Mouse (Mus musculus) limb, embryonic 15.5 days (tissue): ENCODE data around the gene Trub1. TPM values are rescaled to one million over a fixed set of nuclear protein-coding genes. Genes with fewer than 3 reads are reported as not detected.

Experiments
- ATAC-seq: fragments of 200-750 bp; cut with Nextera tagmentation; 2 replicates; pipeline ENCODE4 v1.8.0; 2017; ENCODE audit warnings: low read depth, moderate TSS enrichment; ENCODE audit not compliant: insufficient number of reproducible peaks, low FRiP score, low TSS enrichment
- H3K27ac ChIP-seq: fragments of 300-500 bp; sonication (generic); 2 replicates; pipeline ENCODE4 v1.5.1; 2015; ENCODE audit warnings: moderate library complexity, mild to moderate bottlenecking, inconsistent platforms
- H3K27me3 ChIP-seq: fragments of 300-500 bp; sonication (generic); 2 replicates; pipeline ENCODE4 v1.6.1; 2015; ENCODE audit warnings: inconsistent platforms
- H3K36me3 ChIP-seq: fragments of 300-500 bp; sonication (generic); 2 replicates; pipeline ENCODE4 v1.6.1; 2015; ENCODE audit warnings: inconsistent platforms
- H3K4me1 ChIP-seq: fragments of 300-500 bp; sonication (generic); 2 replicates; pipeline ENCODE4 v1.6.1; 2015; ENCODE audit warnings: inconsistent platforms
- H3K4me2 ChIP-seq: fragments of 300-500 bp; sonication (generic); 2 replicates; pipeline ENCODE4 v1.6.1; 2015; ENCODE audit warnings: mild to moderate bottlenecking, inconsistent platforms
- H3K4me3 ChIP-seq: fragments of 300-500 bp; sonication (generic); 2 replicates; pipeline ENCODE4 v1.5.1; 2015; ENCODE audit warnings: mild to moderate bottlenecking, inconsistent platforms
- H3K9ac ChIP-seq: fragments of 300-500 bp; sonication (generic); 2 replicates; pipeline ENCODE4 v1.6.1; 2015; ENCODE audit warnings: inconsistent platforms
- H3K9me3 ChIP-seq: fragments of 300-500 bp; sonication (generic); 2 replicates; pipeline ENCODE4 v1.6.1; 2016; ENCODE audit warnings: inconsistent platforms
- WGBS: fragments of 180-500 bp; shearing (Covaris S2); methylation state at CpG from one replicate; pipeline ENCODE4 v1.1.7; 2015; 5-methylcytosine and 5-hydroxymethylcytosine counted together
- polyA plus RNA-seq: library from polyadenylated mRNA; unstranded; fragments of >200 nt; fragmentation: Nextera tagmentation; extraction: Ambion mirVana; gene quantifications from 2 replicates; pipeline ENCODE4 v1.2.1, GENCODE M21; 2015

Gene Trub1
- polyA plus RNA-seq, 1 experiment from 2014 or later: 24.0 TPM

DNA sequence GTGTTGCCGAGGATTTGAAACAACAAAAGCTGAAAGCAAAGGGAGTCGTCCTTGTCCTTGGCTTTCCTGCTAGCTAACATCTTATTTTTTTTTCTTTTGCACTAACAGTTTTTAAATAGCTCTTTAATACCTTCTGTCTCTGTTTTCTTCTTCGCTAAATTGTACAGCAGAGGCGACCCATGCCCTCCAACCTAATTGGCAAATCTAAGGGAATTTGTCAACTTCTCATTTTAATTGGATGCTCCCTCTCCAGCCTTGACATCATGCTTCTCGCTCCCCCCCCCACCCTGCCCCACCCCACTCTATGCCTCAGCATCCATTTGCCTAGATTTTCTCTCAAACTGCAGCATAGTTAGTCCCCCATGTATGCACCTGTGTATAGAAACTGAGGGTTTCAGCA, 83.8 kb downstream of the Trub1 start:
- Histone ChIP-seq H3K9me3 (no peaks in the 10 kb centered on the region), H3K4me3 (no peak overlapping the region), H3K36me3 (no peaks in the 10 kb centered on the region), H3K9ac (no peak overlapping the region), H3K27ac (no peak overlapping the region), H3K4me2 (no peak overlapping the region), H3K4me1 (no peaks in the 10 kb centered on the region), H3K27me3 (no peaks in the 10 kb centered on the region)
- WGBS: 45% methylated on average over 5 of the region's 5 CpGs
- no peak for ATAC-seq

DNA sequence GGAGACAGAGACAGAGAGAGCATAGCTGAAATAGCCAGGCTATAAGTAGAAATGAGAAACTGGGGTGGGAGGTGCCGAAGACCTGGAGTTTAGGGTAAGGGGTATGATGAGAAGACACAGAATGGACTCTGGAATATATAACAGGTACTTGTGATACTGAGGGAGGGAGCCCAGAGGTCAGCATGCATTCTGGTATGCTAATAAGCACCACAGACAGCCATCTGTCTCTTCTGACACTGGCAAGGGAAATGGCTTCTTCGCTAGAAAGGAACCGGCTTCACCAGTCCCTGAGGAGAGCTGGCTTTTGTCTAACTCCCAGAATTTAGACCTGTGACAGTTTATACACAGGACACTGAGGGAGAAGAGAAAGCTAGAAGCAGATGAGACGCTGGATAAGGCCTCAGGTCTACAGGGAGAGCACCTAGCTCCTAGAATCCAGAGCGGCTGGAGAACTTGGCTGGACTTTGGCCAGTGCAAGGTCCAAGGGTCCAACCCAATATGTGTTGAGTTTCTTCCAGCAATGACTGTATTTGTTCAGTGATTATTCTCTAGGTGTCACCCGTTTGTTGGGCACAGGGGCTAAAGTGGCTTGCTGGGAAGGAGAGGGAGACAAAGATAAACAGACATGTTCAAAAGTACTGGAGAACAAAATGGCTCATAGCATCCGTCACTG, 84.9 kb downstream of the Trub1 start:
- 70% methylated on average over 7 of the region's 7 CpGs for WGBS
- no peaks in the 10 kb centered on the region for H3K27me3 ChIP-seq
- H3K27ac ChIP-seq: no peak overlapping the region

DNA sequence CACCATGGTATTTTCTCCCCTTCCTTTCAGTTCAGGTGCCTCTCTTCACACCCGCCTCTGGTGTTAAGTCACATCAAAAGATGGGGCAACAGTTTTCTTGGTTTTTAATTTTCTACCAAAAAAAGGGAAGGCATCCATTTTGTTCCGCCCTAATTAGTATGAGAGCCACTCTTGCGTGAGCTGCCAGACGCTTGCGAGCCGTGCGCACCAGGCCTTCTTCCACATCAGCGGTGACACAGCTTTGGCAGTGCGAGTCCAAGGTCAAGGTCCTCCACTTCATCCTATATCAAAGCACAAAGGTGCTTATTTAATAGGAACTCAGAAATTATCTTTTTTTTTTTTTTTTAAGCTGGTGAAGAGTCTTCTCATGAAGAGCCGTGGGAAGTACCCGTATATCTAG, 87.4 kb downstream of the Trub1 start:
- Histone ChIP-seq H3K27ac (no peak overlapping the region), H3K9me3 (no peaks in the 10 kb centered on the region), H3K4me2 (no peak overlapping the region), H3K9ac (no peak overlapping the region), H3K27me3 (no peaks in the 10 kb centered on the region), H3K4me1 (peaks cover 6% of the 10 kb centered on the region), H3K36me3 (no peaks in the 10 kb centered on the region), H3K4me3 (no peak overlapping the region)
- WGBS: 93% methylated on average over 11 of the region's 11 CpGs
- ATAC-seq: no peak

More for the DNA sequence above, 84.9 kb downstream of the Trub1 start:
- H3K4me2 ChIP-seq: no peak overlapping the region
- no peak overlapping the region for H3K9ac ChIP-seq
- no peaks in the 10 kb centered on the region for H3K9me3 ChIP-seq
- H3K4me3 ChIP-seq: no peak overlapping the region
- no peaks in the 10 kb centered on the region for H3K36me3 ChIP-seq
- no peaks in the 10 kb centered on the region for H3K4me1 ChIP-seq
- no peak for ATAC-seq

Other genes with a start within 250 kb of the Trub1 start
- gene Ablim1, start 138.0 kb upstream of the Trub1 start, polyA plus RNA-seq: 105 and 116 TPM in 2 replicates
- 13.3 and 17.4 TPM in 2 replicates for gene Fam160b1, start 92.2 kb upstream of the Trub1 start, polyA plus RNA-seq
- gene Atrnl1, start 158.1 kb downstream of the Trub1 start, polyA plus RNA-seq: 4.9 and 7.7 TPM in 2 replicates